Mouse (Mus musculus) brain, embryonic 14.5 days (tissue): ENCODE results near the gene Urod.

ENCODE experiments used
- CTCF ChIP-seq: fragments of 200-500 bp; IDR thresholded peaks from 2 replicates; pipeline ENCODE4 v1.5.1; 2012; ENCODE audit warnings: inconsistent platforms, mild to moderate bottlenecking, moderate library complexity, borderline replicate concordance; ENCODE audit not compliant: insufficient read depth, insufficient read length; ENCODE audit errors: extremely low read depth
- POLR2A ChIP-seq: fragments of 200-500 bp; IDR thresholded peaks from 2 replicates; pipeline ENCODE4 v1.6.1; 2012; ENCODE audit warnings: mild to moderate bottlenecking, inconsistent platforms, borderline replicate concordance; ENCODE audit not compliant: poor library complexity, insufficient read depth, insufficient read length, severe bottlenecking; ENCODE audit errors: extremely low read depth

DNA sequence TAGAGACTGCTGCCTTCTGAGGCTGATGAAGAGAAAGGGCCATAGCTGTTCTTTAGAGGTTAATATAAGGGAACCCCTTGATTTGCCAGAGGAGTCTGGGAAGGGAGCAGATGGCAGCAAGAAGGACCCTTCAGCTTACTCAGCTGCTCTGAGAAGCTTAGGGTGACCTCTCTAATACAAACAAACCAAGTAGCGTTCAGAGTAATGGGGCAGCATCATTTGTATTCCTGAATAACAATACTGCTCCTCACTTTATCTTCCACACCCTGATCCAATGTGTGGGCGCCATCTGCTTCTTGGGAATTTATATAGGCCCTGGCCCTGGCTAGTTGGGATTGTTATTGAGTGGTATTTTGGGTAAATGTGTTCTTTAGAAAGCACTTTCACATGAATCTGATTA is 51.5 kb downstream of the Urod start:
- TF ChIP-seq CTCF (no peak), POLR2A (no peak)
